Mouse (Mus musculus) C2C12 (cell line): ENCODE results near the gene Rassf4. TPM values are rescaled to one million over a fixed set of nuclear protein-coding genes. Genes with fewer than 3 reads are reported as not detected.

Experiments
- H3K27me3 ChIP-seq: one replicate; pipeline ENCODE4 v1.6.1; 2011; ENCODE audit not compliant: control insufficient read depth, insufficient read depth, insufficient read length
- H3K36me3 ChIP-seq: one replicate; pipeline ENCODE4 v1.6.1; 2011; ENCODE audit not compliant: control insufficient read depth, insufficient read depth
- H3K4me3 ChIP-seq: one replicate; pipeline ENCODE4 v1.5.1; 2011; ENCODE audit warnings: mild to moderate bottlenecking, control low read depth; ENCODE audit not compliant: poor library complexity, insufficient read depth, severe bottlenecking
- H3K79me2 ChIP-seq: one replicate; pipeline ENCODE4 v1.6.1; 2011; ENCODE audit not compliant: control insufficient read depth, insufficient read depth
- H3K79me3 ChIP-seq: one replicate; pipeline ENCODE4 v1.6.1; 2011; ENCODE audit warnings: low read depth, control low read depth
- H3ac ChIP-seq: one replicate; pipeline ENCODE3; 2011; ENCODE audit warnings: low read depth; ENCODE audit not compliant: control insufficient read depth, insufficient read length
- CEBPB ChIP-seq: IDR thresholded peaks from one replicate; pipeline ENCODE4 v1.6.1; 2011; ENCODE audit warnings: low read depth, mild to moderate bottlenecking, control low read depth, moderate library complexity
- CTCF ChIP-seq: IDR thresholded peaks from one replicate; pipeline ENCODE4 v1.5.1; 2011; ENCODE audit not compliant: control insufficient read depth, insufficient read depth, insufficient read length
- FOSL1 ChIP-seq: IDR thresholded peaks from one replicate; pipeline ENCODE4 v1.8.0; 2011; ENCODE audit warnings: mild to moderate bottlenecking, low read length; ENCODE audit not compliant: poor library complexity, insufficient read depth, severe bottlenecking
- MAX ChIP-seq: IDR thresholded peaks from one replicate; pipeline ENCODE4 v1.6.1; 2011; ENCODE audit warnings: mild to moderate bottlenecking, control low read depth
- MYOD1 ChIP-seq: IDR thresholded peaks from one replicate; pipeline ENCODE4 v1.6.1; 2011; ENCODE audit warnings: low read depth; ENCODE audit not compliant: control insufficient read depth, insufficient read length
- MYOG ChIP-seq: IDR thresholded peaks from one replicate; pipeline ENCODE4 v1.6.1; 2011; ENCODE audit not compliant: control insufficient read depth, insufficient read length; ENCODE audit errors: extremely low read depth
- USF1 ChIP-seq: IDR thresholded peaks from one replicate; pipeline ENCODE4 v1.6.1; 2011; ENCODE audit warnings: low read depth, mild to moderate bottlenecking, control low read depth, moderate library complexity
- polyA plus RNA-seq: library from polyadenylated mRNA; unstranded; fragments of >200 nt; fragmentation: generic; extraction: Trizol; gene quantifications from one replicate; pipeline ENCODE4 v1.2.1, GENCODE M21; 2012; ENCODE audit warnings: missing spikeins

The Rassf4 gene
- polyA plus RNA-seq, 1 experiment: 0.21 TPM

DNA sequence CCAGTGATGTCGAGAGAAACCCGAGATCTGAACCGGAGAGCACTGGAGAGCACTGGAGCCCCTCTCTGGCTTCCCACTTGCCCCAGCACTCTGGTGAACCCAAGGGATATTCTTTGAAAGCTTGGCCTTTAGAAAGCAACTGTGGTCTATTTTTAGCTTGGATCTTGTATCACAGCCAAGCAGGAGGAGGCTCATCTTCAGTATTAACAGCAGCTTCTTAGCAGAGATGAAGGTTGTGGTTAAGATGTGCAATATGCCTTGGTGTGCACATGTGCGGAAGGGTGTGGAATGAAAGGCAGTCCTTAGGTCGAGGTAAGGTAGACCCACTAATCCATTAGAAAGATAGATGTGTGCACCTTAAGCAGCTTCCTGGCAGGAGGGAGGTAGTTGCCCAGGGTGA lies 40.8 kb upstream of the Rassf4 start:
- no peak overlapping the region for H3ac ChIP-seq
- H3K79me2 ChIP-seq: no peaks in the 10 kb centered on the region
- no peak overlapping the region for H3K4me3 ChIP-seq
- H3K36me3 ChIP-seq: no peaks in the 10 kb centered on the region
- H3K27me3 ChIP-seq: no peaks in the 10 kb centered on the region
- no peaks in the 10 kb centered on the region for H3K79me3 ChIP-seq
- no peak for TF ChIP-seq MAX
- TF ChIP-seq FOSL1: no peak
- no peak for TF ChIP-seq USF1
- no peak for TF ChIP-seq CEBPB
- TF ChIP-seq MYOG: no peak
- TF ChIP-seq CTCF: no peak
- TF ChIP-seq MYOD1: no peak

DNA sequence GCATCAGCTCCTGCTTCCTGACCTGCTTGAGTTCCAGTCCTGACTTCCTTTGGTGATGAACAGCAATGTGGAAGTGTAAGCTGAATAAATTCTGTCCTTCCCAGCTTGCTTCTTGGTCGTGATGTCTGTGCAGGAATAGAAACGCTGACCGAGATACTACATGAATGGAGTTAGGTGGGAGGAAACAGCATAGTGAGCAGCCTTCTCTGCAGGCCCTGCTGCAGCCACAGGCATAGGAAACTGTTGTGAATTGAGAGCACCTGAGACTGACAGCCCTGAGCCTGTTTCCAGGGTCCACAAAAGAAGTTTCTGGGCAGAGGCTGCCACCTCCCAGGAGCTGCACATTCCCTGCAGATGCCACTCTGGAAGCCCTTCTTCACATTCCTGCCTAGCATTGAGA lies 40.2 kb upstream of the Rassf4 start:
- H3K79me3 ChIP-seq: no peaks in the 10 kb centered on the region
- no peaks in the 10 kb centered on the region for H3K79me2 ChIP-seq
- H3K27me3 ChIP-seq: no peaks in the 10 kb centered on the region
- H3K36me3 ChIP-seq: no peaks in the 10 kb centered on the region
- no peak overlapping the region for H3K4me3 ChIP-seq
- TF ChIP-seq MAX: no peak
- TF ChIP-seq CTCF: no peak
- TF ChIP-seq MYOD1: no peak
- TF ChIP-seq MYOG: no peak
- TF ChIP-seq USF1: no peak
- no peak for TF ChIP-seq CEBPB
- no peak for TF ChIP-seq FOSL1
- H3ac ChIP-seq: no peak overlapping the region

DNA sequence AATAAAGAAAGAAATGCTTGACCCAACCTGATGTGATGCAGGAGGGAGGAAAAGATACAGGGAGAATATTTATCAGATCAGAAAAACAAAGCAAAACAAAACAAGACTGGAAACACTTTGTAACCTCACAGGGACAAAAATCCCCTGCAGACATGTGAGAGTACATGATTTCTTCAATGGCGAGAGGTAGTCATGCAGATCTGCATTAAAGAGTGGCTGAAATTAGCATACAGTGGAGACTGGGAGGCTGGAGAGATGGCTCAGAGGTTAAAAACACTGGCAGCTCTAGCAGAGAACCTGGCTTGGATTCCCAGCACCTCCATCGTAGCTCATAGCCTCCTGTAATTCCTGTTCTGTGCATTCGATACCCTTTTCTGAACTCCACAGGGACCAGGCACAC lies 38.8 kb upstream of the Rassf4 start:
- no peak overlapping the region for H3K4me3 ChIP-seq
- no peaks in the 10 kb centered on the region for H3K36me3 ChIP-seq
- H3K79me2 ChIP-seq: no peaks in the 10 kb centered on the region
- no peak for TF ChIP-seq USF1
- TF ChIP-seq CTCF: no peak
- TF ChIP-seq MYOD1: no peak
- no peak for TF ChIP-seq FOSL1
- no peak for TF ChIP-seq MYOG
- no peak for TF ChIP-seq CEBPB
- no peak for TF ChIP-seq MAX
- H3K27me3 ChIP-seq: no peaks in the 10 kb centered on the region
- no peak overlapping the region for H3ac ChIP-seq
- no peaks in the 10 kb centered on the region for H3K79me3 ChIP-seq

DNA sequence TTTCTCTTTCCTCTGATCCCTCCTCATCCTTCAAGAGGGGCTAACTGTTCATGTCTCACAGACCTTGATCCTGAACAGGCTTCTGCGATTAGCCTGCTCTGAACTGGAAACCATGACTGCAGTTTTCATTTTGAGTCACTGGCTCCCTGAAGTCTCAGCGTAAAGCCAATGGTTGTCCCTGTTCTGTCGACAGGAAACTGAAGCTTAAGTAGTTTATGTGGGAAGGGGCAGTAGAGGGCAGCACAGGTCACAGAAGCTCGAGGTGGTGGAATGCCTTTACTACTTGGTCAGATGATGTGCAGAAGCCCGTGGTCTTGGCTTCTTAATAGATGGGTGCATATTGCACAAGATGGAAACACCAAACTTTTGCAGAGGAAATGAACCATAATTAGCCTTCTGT lies 38.3 kb upstream of the Rassf4 start:
- H3K79me2 ChIP-seq: no peaks in the 10 kb centered on the region
- H3ac ChIP-seq: no peak overlapping the region
- H3K27me3 ChIP-seq: no peaks in the 10 kb centered on the region
- H3K4me3 ChIP-seq: no peak overlapping the region
- no peak for TF ChIP-seq FOSL1
- TF ChIP-seq MYOD1: no peak
- no peak for TF ChIP-seq CEBPB
- no peak for TF ChIP-seq MYOG
- TF ChIP-seq CTCF: no peak
- no peak for TF ChIP-seq MAX
- no peak for TF ChIP-seq USF1
- H3K36me3 ChIP-seq: no peaks in the 10 kb centered on the region
- no peaks in the 10 kb centered on the region for H3K79me3 ChIP-seq

- TF ChIP-seq CEBPB (no peak), USF1 (no peak), MYOD1 (no peak), MYOG (no peak), CTCF (no peak), FOSL1 (no peak), MAX (no peak)
- Histone ChIP-seq H3K79me2 (no peaks in the 10 kb centered on the region), H3K27me3 (peaks cover 3% of the 10 kb centered on the region), H3ac (no peak overlapping the region), H3K36me3 (no peaks in the 10 kb centered on the region), H3K79me3 (no peaks in the 10 kb centered on the region), H3K4me3 (no peak overlapping the region)
Measured at GRCm38 (mm10) chr6:116704320-116704719, 30.6 kb upstream of the Rassf4 start.

GRCm38 (mm10) chr6:116700821-116701220 lies 27.1 kb upstream of the Rassf4 start:
- Histone ChIP-seq H3K4me3 (no peak overlapping the region), H3ac (no peak overlapping the region)
- TF ChIP-seq USF1 (no peak), MAX (no peak)

More at GRCm38 (mm10) chr6:116700821-116701220, 27.1 kb upstream of the Rassf4 start:
- Histone ChIP-seq H3K27me3 (peaks cover 3% of the 10 kb centered on the region), H3K79me2 (no peaks in the 10 kb centered on the region), H3K79me3 (no peaks in the 10 kb centered on the region), H3K36me3 (no peaks in the 10 kb centered on the region)
